Mouse (Mus musculus): ENCODE data around the gene BC034090. TPM values are rescaled to one million over a fixed set of nuclear protein-coding genes. Genes with fewer than 3 reads are reported as not detected.

BC034090 gene
- polyA plus RNA-seq, 1 experiment from 2014 or later, result 4.0 TPM

- no peak for DNase-seq (ENCODE audit: low spot score)
- H3K27ac ChIP-seq, result no peak overlapping the region
- no peaks in the 10 kb centered on the region for H3K9me3 ChIP-seq (ENCODE audit: control insufficient read depth, low read length)
- H3K4me1 ChIP-seq (replicated peaks; ENCODE audit: control insufficient read depth, insufficient read depth, low read length), result peaks cover 38% of the 10 kb centered on the region
- H3K36me3 ChIP-seq (replicated peaks; ENCODE audit: control insufficient read depth, insufficient read depth), result no peaks in the 10 kb centered on the region
- no peaks in the 10 kb centered on the region for H3K27me3 ChIP-seq (ENCODE audit: control insufficient read depth, insufficient read depth, low read length)
- H3K4me2 ChIP-seq (replicated peaks), result no peak overlapping the region
- no peak overlapping the region for H3K9ac ChIP-seq
- ATAC-seq (ENCODE audit: low FRiP score), result no peak
- H3K4me3 ChIP-seq (replicated peaks; ENCODE audit: low read length), result no peak overlapping the region
- WGBS, result 81% methylated on average over 5 of the region's 5 CpGs
Measured at GRCm38 (mm10) chr1:155238126-155238525, 6.1 kb downstream of the BC034090 start.

GRCm38 (mm10) chr1:155237390-155237789 is 6.9 kb downstream of the BC034090 start:
- H3K9ac ChIP-seq, result no peak overlapping the region
- peaks cover 44% of the 10 kb centered on the region for H3K4me1 ChIP-seq (replicated peaks; ENCODE audit: control insufficient read depth, insufficient read depth, low read length)
- DNase-seq (ENCODE audit: low spot score) (no peak), ATAC-seq (ENCODE audit: low FRiP score) (no peak)
- no peak overlapping the region for H3K4me3 ChIP-seq (replicated peaks; ENCODE audit: low read length)
- H3K4me2 ChIP-seq (replicated peaks), result no peak overlapping the region
- WGBS, result 71% methylated on average over 11 of the region's 11 CpGs
- H3K27ac ChIP-seq, result peak overlapping the region; percentile 29; the same call in 1 of the 2 replicates
- H3K27me3 ChIP-seq (ENCODE audit: control insufficient read depth, insufficient read depth, low read length), result no peaks in the 10 kb centered on the region
- H3K36me3 ChIP-seq (replicated peaks; ENCODE audit: control insufficient read depth, insufficient read depth), result no peaks in the 10 kb centered on the region
- H3K9me3 ChIP-seq (ENCODE audit: control insufficient read depth, low read length), result no peaks in the 10 kb centered on the region

GRCm38 (mm10) chr1:155236306-155237024 is 7.8 kb downstream of the BC034090 start:
- H3K4me3 ChIP-seq (replicated peaks; ENCODE audit: low read length), result no peak overlapping the region
- no peaks in the 10 kb centered on the region for H3K9me3 ChIP-seq (ENCODE audit: control insufficient read depth, low read length)
- no peak for DNase-seq (ENCODE audit: low spot score)
- no peaks in the 10 kb centered on the region for H3K36me3 ChIP-seq (replicated peaks; ENCODE audit: control insufficient read depth, insufficient read depth)
- no peak for ATAC-seq (ENCODE audit: low FRiP score)
- H3K27ac ChIP-seq, result peak overlapping the region; percentile 34
- no peaks in the 10 kb centered on the region for H3K27me3 ChIP-seq (ENCODE audit: control insufficient read depth, insufficient read depth, low read length)
- no peak overlapping the region for H3K9ac ChIP-seq
- no peak overlapping the region for H3K4me2 ChIP-seq (replicated peaks)
- peaks cover 45% of the 10 kb centered on the region for H3K4me1 ChIP-seq (replicated peaks; ENCODE audit: control insufficient read depth, insufficient read depth, low read length)
- WGBS, result 35% methylated on average over 13 of the region's 13 CpGs

GRCm38 (mm10) chr1:155235641-155236040 is 8.6 kb downstream of the BC034090 start:
- peak overlapping the region; percentile 83 for H3K27ac ChIP-seq
- H3K4me1 ChIP-seq (replicated peaks; ENCODE audit: control insufficient read depth, insufficient read depth, low read length), result peaks cover 54% of the 10 kb centered on the region

GRCm38 (mm10) chr1:155233931-155234607 is 10.2 kb downstream of the BC034090 start:
- Histone ChIP-seq H3K27me3 (ENCODE audit: control insufficient read depth, insufficient read depth, low read length) (no peaks in the 10 kb centered on the region), H3K4me1 (replicated peaks; ENCODE audit: control insufficient read depth, insufficient read depth, low read length) (peaks cover 69% of the 10 kb centered on the region), H3K27ac (peak overlapping the region; percentile 83), H3K9ac (peak overlapping the region; percentile 9; the same call in 1 of the 2 replicates), H3K4me2 (replicated peaks) (no peak overlapping the region), H3K9me3 (ENCODE audit: control insufficient read depth, low read length) (no peaks in the 10 kb centered on the region), H3K36me3 (replicated peaks; ENCODE audit: control insufficient read depth, insufficient read depth) (no peaks in the 10 kb centered on the region), H3K4me3 (replicated peaks; ENCODE audit: low read length) (no peak overlapping the region)
- WGBS, result 8% methylated on average over 14 of the region's 14 CpGs
- DNase-seq (ENCODE audit: low spot score), result peak; percentile 73
- ATAC-seq (ENCODE audit: low FRiP score), result peak; percentile 59

More at GRCm38 (mm10) chr1:155235641-155236040, 8.6 kb downstream of the BC034090 start:
- DNase-seq (ENCODE audit: low spot score), result no peak
- no peaks in the 10 kb centered on the region for H3K9me3 ChIP-seq (ENCODE audit: control insufficient read depth, low read length)
- no peak for ATAC-seq (ENCODE audit: low FRiP score)
- H3K36me3 ChIP-seq (replicated peaks; ENCODE audit: control insufficient read depth, insufficient read depth), result no peaks in the 10 kb centered on the region
- H3K4me3 ChIP-seq (replicated peaks; ENCODE audit: low read length), result no peak overlapping the region
- WGBS, result 33% methylated on average over 2 of the region's 2 CpGs
- H3K27me3 ChIP-seq (ENCODE audit: control insufficient read depth, insufficient read depth, low read length), result no peaks in the 10 kb centered on the region
- H3K4me2 ChIP-seq (replicated peaks), result no peak overlapping the region
- no peak overlapping the region for H3K9ac ChIP-seq

GRCm38 (mm10) chr1:155233378-155233777 is 10.9 kb downstream of the BC034090 start:
- Histone ChIP-seq H3K27me3 (ENCODE audit: control insufficient read depth, insufficient read depth, low read length) (no peaks in the 10 kb centered on the region), H3K36me3 (replicated peaks; ENCODE audit: control insufficient read depth, insufficient read depth) (no peaks in the 10 kb centered on the region), H3K4me3 (replicated peaks; ENCODE audit: low read length) (no peak overlapping the region), H3K27ac (peak overlapping the region; percentile 83), H3K9me3 (ENCODE audit: control insufficient read depth, low read length) (no peaks in the 10 kb centered on the region), H3K4me2 (replicated peaks) (no peak overlapping the region), H3K4me1 (replicated peaks; ENCODE audit: control insufficient read depth, insufficient read depth, low read length) (peaks cover 76% of the 10 kb centered on the region), H3K9ac (0 out of 2 replicates have a peak overlapping the region, but pooled peaks have one; percentile 9)
- ATAC-seq (ENCODE audit: low FRiP score) (no peak), DNase-seq (ENCODE audit: low spot score) (no peak)
- 71% methylated on average over 9 of the region's 9 CpGs for WGBS

- no peak for DNase-seq (ENCODE audit: low spot score)
- ATAC-seq (ENCODE audit: low FRiP score), result no peak
- no peak overlapping the region for H3K9ac ChIP-seq
- H3K27me3 ChIP-seq (ENCODE audit: control insufficient read depth, insufficient read depth, low read length), result no peaks in the 10 kb centered on the region
- H3K9me3 ChIP-seq (ENCODE audit: control insufficient read depth, low read length), result no peaks in the 10 kb centered on the region
- 68% methylated on average over 6 of the region's 6 CpGs for WGBS
- H3K4me2 ChIP-seq (replicated peaks), result no peak overlapping the region
- H3K4me3 ChIP-seq (replicated peaks; ENCODE audit: low read length), result no peak overlapping the region
- H3K27ac ChIP-seq, result peak overlapping the region; percentile 83
- H3K4me1 ChIP-seq (replicated peaks; ENCODE audit: control insufficient read depth, insufficient read depth, low read length), result peaks cover 79% of the 10 kb centered on the region
- no peaks in the 10 kb centered on the region for H3K36me3 ChIP-seq (replicated peaks; ENCODE audit: control insufficient read depth, insufficient read depth)
Measured at GRCm38 (mm10) chr1:155232786-155233185, 11.5 kb downstream of the BC034090 start.

GRCm38 (mm10) chr1:155232385-155232784 is 11.9 kb downstream of the BC034090 start:
- DNase-seq (ENCODE audit: low spot score) (no peak), ATAC-seq (ENCODE audit: low FRiP score) (no peak)
- Histone ChIP-seq H3K36me3 (replicated peaks; ENCODE audit: control insufficient read depth, insufficient read depth) (no peaks in the 10 kb centered on the region), H3K27ac (peak overlapping the region; percentile 83), H3K4me1 (replicated peaks; ENCODE audit: control insufficient read depth, insufficient read depth, low read length) (peaks cover 77% of the 10 kb centered on the region), H3K9me3 (ENCODE audit: control insufficient read depth, low read length) (no peaks in the 10 kb centered on the region), H3K9ac (no peak overlapping the region), H3K27me3 (ENCODE audit: control insufficient read depth, insufficient read depth, low read length) (no peaks in the 10 kb centered on the region), H3K4me2 (replicated peaks) (no peak overlapping the region), H3K4me3 (replicated peaks; ENCODE audit: low read length) (no peak overlapping the region)
- 61% methylated on average over 12 of the region's 12 CpGs for WGBS

GRCm38 (mm10) chr1:155229464-155230411 is 14.5 kb downstream of the BC034090 start:
- H3K4me1 ChIP-seq (replicated peaks; ENCODE audit: control insufficient read depth, insufficient read depth, low read length), result peaks cover 55% of the 10 kb centered on the region
- H3K4me3 ChIP-seq (replicated peaks; ENCODE audit: low read length), result no peak overlapping the region
- H3K27me3 ChIP-seq (ENCODE audit: control insufficient read depth, insufficient read depth, low read length), result no peaks in the 10 kb centered on the region
- ATAC-seq (ENCODE audit: low FRiP score) (peak; percentile 68), DNase-seq (ENCODE audit: low spot score) (peak; percentile 66)
- WGBS, result 15% methylated on average over 14 of the region's 14 CpGs
- peak overlapping the region; percentile 84 for H3K27ac ChIP-seq
- H3K36me3 ChIP-seq (replicated peaks; ENCODE audit: control insufficient read depth, insufficient read depth), result no peaks in the 10 kb centered on the region
- no peak overlapping the region for H3K4me2 ChIP-seq (replicated peaks)
- H3K9ac ChIP-seq, result no peak overlapping the region
- H3K9me3 ChIP-seq (ENCODE audit: control insufficient read depth, low read length), result no peaks in the 10 kb centered on the region

All from hindbrain, embryonic 14.5 days (tissue).